Mouse (Mus musculus): ENCODE data around the gene Nos1ap. TPM values are rescaled to one million over a fixed set of nuclear protein-coding genes. Genes with fewer than 3 reads are reported as not detected.

The Nos1ap gene
- total RNA-seq, 2 experiments from 2014 or later: 23.4 to 24.3 TPM

DNA sequence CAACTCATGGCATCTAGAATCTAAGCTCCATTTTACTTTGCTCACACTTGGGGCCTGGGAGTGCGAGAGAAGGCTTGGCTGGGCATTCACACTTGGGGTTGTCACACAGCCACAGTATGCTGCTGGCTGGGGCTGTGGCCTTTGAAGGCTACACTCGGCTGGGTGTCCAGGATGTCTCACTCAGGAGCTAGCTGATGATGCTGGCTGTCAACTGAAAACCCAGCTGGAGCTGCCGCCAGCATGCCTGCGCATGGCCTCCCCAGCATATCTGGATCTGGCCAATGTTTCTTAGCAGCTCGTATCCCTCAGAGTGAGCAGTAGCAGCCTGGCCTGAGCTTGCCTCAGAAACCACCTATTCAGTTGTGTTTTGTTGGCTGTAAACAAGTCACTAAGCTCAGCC, 158.3 kb downstream of the Nos1ap start:
- intact Hi-C loops (cut with DNase I): no loop called here
- no peak for DNase-seq (ENCODE audit: low spot score)

DNA sequence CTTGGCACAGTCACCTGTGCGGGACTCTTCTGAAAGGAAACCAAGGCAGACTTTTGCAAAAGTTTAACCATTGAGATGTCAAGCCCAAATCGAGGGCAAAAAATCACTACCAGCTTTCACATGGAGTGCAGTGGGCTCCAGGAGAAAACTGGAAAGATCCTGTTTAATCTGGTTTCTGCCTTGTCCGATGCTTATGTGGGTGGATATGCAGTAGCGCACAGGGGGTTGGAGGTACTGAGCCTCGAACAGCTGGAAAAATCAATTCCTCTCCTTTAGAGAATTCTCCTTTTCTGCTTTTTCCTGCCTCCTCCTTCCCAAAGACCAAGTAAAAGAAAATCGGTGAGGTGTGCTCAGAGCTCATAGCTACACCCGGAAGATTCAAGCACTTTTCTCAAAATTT, 159.0 kb downstream of the Nos1ap start:
- intact Hi-C loops (cut with DNase I): no loop called here
- no peak for DNase-seq (ENCODE audit: low spot score)

DNA sequence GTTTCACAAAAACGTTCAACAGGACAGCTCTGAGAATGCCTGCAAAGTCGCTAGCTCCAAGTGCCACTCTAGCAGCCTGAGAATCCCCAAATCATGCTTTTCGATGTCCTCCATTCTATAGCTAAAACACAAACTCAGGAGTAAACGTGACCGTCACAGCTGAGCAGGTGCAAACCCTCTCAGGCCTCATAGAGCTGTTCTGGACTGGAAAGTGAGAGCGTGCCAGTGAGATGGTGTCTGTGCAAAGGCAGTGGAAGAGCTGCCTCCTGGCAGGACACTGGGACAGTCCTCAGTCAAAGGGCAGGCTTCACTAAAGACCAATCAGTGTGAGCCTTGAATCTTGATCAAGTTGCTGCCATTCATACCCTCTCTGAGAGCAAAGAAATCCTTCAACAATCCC, 160.0 kb downstream of the Nos1ap start:
- DNase-seq (ENCODE audit: low spot score): no peak
- intact Hi-C loops (cut with DNase I): no loop called here

DNA sequence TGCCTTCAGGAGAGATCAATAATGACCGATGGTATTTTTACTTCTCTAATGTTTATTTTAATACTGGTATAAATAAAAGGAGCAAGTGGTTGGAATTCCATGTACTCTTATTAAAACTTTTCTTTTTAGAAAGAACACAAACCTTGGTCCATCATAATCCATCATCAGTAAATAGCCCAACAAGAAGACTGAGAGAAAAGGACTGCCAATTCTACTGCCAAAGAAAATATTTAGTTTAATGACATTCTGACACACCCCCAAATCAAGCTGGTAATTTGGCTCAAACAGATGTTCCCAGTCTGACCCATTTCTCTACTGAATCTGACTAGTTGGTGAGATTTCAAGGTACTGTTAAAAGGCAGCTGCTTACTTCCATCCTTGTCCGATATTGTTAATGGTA, 161.5 kb downstream of the Nos1ap start:
- DNase-seq (ENCODE audit: low spot score): no peak

DNA sequence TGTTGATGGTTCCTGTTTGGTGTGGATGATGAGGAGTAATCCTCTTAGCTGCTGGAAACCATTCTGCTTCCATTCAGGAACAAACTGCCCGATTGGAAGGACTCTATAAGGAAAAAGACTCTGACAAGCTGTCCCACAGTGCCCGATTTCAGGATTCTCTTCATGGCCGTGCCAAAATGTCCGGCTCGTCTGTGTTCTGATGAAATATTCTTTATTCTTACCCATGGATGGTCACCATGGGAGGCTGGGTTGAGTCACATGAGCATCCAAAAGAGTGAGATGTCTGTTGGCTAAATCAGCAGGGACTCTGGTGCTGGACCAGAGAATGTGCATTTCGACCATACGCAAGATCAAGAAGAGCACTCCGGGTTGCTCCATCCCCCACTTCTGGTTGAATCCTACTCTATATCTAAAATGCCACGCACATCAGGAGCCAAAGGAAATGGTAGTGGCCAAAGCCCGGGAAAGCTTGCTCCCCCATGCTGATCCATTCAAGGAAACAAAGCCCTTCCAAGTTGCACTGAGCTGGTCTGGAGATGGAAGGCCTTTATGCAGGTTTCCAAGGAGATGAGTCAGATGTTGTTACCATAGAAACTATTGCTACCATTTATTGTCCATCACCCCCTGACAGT, 165.3 kb downstream of the Nos1ap start:
- intact Hi-C loops (cut with DNase I): no loop called here
- no peak for DNase-seq (ENCODE audit: low spot score)

More for the DNA sequence above, 161.5 kb downstream of the Nos1ap start:
- intact Hi-C loops (cut with DNase I): no loop called here

DNA sequence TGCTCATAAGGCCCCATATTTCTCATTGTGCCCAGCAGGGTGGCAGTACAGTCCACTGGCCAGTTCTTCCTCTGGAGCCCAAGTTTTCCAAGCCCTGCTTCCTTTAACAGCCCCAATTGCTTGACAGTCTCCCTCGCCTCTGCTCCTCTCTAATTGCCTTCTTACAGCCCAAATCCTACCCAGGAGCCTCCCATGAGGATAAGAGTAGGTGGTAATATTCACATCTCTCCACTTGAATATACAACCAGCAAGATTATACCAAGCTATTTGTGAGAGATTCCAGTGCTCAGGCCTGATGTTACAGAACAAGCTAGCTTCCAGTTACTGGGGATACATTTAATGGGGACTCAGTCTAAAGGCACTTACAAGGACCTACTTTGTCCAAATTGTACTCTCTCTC, 166.6 kb downstream of the Nos1ap start:
- no peak for DNase-seq (ENCODE audit: low spot score)
- intact Hi-C loops (cut with DNase I): no loop called here

DNA sequence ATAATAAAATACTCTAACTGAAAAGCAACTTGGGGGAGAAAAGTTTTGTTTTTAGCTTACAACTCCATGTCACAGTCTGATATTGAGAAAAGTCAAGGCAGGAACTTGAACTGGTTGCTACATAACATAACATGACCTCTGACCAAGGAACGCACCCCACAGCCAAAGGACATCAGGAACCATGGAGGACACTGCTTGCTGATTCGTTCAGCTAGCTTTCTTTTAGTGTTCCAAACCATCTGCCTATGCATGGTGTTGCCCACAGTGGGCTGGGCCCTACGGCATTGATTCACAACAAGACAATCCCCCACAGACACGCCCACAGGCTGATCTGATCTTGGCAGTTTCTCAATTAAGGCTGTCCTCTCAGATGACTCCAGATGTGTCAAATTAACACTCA, 167.5 kb downstream of the Nos1ap start:
- intact Hi-C loops (cut with DNase I): no loop called here
- DNase-seq (ENCODE audit: low spot score): no peak

DNA sequence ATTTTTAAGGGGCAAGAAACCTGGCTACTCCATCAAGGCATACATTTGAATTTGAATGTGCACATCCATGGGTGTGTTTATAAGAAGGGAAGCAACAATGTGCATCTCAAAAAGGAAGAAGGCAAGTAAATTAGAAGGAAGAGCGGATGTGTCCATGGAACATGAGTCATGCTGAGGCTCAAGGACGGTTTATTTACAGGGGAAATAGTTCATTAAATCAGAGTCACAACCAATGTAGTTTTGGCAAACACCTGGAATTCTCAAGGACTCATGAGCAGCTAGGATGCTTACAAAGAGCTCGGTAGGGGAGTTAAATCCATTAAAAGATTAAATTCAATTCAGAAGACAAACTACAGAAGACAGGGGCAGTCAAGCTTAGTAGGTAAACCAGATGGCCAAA, 169.7 kb downstream of the Nos1ap start:
- intact Hi-C loops (cut with DNase I): no loop called here
- no peak for DNase-seq (ENCODE audit: low spot score)

DNA sequence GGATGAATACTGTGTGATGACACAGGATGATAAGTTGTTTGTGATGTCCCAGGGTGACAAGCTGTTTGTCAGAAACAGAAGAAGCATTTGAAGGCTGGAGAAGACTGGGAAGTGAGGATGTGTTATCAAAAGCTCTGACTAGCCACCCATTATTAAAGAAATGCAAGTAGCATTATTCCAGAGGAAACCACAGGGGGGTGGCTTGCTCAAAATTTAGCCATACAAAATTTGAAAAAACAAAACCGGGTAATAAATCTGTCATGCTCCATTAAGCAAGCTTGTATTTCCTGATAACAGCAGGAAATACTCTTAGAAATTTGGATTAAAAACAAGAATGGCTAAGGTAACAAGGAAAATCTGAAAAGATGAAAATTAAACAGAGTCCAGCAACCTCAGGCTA, 171.5 kb downstream of the Nos1ap start:
- DNase-seq (ENCODE audit: low spot score): no peak
- intact Hi-C loops (cut with DNase I): no loop called here

DNA sequence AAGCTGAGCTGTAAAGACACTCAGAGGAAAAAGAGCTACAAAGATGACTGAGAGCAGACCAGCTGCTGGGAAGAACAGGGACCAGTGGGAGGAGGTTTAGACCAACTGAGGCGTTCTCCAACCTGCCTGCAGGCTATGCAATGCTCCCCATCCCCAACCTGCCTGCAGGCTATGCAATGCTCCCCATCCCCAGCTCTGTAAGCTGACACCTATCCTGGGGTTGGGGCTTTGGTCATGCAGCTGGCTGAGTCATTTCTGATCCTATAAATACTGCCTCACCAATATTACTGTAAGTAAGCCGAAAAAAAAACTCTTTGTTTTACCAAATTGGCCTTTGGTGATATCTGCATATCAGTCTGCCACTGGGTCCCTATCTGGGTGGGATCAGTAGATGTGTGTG, 172.7 kb downstream of the Nos1ap start:
- no peak for DNase-seq (ENCODE audit: low spot score)
- intact Hi-C loops (cut with DNase I): no loop called here

DNA sequence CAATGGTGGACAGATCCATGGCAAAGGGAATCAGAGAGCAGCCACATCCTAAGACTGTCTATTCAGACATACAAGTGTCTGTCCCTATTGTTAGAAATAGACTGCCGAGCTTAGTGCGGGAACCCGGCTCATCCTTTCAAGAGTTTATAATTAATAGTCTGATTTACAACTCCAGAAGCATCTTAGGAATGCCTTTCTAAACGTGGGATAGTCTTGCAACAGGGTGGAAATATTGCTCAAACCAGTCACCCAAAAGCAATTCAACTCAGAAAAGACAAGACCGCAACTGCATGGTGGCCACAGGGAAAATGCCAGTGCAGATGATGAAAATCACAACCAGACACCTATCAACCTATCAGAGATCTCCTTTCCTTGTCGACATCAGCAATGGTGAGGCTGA, 173.5 kb downstream of the Nos1ap start:
- DNase-seq (ENCODE audit: low spot score): no peak
- intact Hi-C loops (cut with DNase I): no loop called here

DNA sequence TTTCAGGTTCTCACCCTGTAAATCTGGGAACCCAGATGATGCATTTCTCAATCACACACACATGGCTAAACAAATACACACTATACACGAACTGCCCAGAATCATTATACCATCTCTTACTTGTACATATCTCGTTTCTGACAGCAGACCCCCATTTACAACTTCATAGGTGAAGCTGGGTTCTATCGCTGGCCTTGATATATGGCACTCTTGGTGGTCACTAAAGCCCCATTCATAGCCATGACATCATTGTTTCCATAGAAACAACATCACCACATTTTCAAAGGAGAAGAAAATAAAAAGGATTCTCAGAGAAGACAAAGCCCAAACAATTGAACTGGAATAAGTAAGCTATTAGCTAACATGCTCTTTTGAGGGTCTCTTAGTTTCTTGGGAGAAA, 174.3 kb downstream of the Nos1ap start:
- no peak for DNase-seq (ENCODE audit: low spot score)
- intact Hi-C loops (cut with DNase I): no loop called here

DNA sequence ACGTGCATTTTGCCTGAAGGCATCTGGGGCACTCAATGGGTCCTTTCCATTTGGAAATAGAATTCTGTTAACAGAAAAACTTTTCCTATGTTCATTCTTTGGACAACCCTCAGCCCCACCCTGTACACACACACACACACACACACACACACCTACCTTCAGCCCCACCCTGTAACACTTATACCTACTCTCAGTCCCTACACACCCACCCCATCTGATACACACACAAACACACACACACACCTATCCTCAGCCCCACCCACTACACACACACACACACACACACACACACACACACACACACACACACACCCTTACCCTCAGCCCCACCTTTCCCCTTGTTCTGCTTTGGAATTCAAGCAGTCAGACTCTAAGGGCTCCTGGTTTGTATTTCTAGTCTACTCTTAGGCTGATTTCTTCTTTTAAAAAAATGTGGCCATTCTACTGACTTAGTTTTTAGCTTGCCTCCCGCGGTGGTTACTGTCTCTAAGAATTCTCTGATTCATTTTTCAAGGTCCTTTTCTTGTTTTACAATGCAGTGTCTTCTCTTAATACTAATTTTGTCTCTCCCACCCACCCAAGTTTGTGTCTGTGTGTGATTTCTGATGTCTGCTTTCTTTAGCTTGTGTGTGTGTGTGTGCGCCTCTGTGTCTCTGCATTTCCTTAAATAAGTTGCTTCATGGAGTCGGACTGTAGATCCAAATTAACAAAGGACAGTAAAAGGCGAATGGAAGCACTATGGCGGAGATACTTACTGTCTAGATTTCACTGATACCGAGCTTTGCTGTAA, 179.1 kb downstream of the Nos1ap start:
- DNase-seq (ENCODE audit: low spot score): no peak
- intact Hi-C loops (cut with DNase I): no loop called here

DNA sequence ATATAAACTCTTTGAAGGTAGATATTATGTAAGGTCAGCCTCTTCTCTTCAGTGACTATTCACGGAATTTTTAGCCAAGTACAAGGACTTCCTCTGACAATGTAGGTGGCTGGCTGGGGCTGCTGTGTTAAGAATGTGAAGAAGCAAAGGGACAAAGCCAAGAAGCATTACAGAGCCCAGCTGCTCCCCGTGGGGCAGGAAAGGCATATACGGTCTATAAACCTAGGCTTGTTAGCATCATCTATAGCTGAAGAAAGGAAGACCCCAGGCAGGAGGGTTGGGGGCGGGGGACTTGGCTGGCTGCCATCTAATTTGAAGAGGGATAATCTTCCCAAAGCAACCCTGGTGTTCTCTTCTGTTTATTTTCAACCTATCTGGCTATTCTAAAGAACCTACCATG, 180.6 kb downstream of the Nos1ap start:
- no peak for DNase-seq (ENCODE audit: low spot score)
- intact Hi-C loops (cut with DNase I): no loop called here

DNA sequence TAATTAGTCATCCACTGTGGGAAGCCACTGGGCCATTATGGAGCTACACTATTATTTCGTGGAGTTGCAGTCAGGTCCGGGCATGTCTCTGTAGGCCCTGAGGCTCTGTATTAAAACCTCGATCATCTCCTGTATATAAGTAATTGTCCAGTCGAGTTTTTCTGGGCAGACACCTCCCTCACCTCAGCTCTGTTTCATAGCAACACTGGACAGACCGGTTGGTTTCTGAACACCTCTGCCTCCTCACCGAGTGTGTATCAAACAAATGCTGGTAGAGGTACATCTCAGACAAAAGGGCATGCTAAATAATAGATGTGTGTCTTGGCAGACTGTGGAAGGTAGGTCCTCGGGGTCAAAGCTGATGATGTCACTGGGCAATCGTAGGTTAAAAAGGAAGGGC, 182.7 kb downstream of the Nos1ap start:
- no peak for DNase-seq (ENCODE audit: low spot score)
- intact Hi-C loops (cut with DNase I): no loop called here

DNA sequence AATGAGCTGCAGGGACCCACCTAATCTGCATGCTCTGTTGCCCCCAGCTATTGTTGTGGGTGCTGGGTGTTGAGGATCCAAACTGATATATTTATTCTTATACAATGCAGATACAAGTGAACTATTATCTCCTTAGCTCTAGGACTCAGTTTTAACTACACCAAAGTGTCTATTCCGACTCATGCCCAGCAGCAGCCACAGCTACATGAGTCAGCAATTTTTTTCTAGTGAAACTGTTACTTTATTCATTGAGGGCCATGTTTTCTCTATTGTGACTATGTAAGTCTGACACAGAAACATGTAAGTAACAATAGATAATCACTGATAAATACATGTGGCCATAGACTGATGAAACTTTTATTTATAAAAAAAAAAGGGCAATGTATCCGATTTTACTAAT, 184.5 kb downstream of the Nos1ap start:
- intact Hi-C loops (cut with DNase I): no loop called here
- no peak for DNase-seq (ENCODE audit: low spot score)

DNA sequence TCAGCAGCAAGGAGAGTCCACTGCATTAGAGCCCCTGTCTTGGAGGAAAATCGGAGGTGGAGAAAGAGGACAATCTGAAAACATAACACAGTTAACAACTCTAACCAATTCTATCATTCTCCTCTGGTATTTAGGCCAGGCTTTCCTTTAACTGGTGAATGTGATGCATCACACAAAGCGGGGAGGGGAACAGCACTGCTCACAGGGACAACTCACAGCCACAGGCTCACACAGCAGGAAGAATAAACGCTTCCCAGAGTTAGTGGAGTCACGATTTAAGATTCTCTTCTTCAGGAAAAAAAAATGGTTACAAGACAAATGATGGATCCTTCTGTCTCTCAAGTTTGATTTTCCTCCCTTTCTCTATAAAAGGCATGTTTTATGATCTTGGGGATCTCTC, 187.0 kb downstream of the Nos1ap start:
- intact Hi-C loops (cut with DNase I): no loop called here
- DNase-seq (ENCODE audit: low spot score): no peak

DNA sequence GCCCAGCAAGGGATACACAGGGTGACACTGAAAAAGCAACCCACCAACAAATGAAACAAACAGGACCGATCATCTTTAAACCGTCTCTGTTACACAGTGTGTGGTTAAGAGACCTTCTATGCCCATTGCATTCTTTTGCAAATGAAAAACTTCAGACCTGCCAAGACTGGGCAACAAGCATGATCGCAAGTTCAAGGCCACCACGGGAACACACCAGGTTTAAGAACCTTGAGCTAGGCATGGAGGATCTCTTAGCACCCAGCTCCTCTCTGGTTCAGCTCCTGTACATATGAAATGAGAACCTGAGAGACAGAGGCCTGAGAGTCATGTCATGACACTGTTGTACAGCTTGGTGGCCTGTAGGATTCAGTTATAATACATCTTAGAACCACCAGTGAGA, 190.8 kb downstream of the Nos1ap start:
- no peak for DNase-seq (ENCODE audit: low spot score)
- intact Hi-C loops (cut with DNase I): no loop called here

DNA sequence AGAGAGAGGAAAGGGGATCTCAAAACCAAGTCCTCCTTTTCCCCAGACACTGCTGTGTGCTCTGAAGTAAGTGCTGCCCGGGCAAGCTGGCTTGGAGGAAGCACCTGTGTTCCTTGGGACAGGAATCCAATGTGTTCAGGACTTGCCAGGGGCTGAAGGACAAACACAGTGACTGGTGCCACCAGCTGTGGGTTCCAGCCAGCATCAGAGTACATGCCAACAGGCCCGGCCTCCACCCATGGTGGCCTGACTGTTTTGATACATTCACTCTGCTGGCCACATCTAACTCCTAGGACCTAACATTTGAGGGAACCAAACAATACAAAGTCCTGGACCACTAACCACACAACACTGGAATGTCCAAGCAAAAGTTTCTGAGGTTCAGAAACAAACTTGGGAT, 194.6 kb downstream of the Nos1ap start:
- DNase-seq (ENCODE audit: low spot score): peak; percentile 11
- intact Hi-C loops (cut with DNase I): no loop called here

DNA sequence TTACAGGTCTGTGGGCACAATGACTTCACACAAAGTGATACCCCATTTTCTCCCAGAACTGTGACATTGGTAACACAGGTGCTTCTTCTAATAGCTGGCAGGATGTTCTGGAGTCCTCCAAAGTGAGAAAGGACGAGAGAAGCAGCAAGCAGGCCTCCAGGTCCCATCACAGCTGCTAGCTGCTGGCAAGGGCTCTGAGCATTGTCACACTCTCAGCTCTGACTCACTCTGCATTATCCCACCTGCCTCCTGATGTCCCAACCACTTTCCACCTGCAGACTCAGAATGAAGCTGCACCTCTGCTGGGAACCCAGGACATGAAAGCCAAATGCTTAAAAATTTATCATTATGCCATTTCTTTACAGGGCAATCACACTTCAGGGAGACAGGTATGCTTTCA, 195.0 kb downstream of the Nos1ap start:
- no peak for DNase-seq (ENCODE audit: low spot score)
- intact Hi-C loops (cut with DNase I): loop anchor here (5.0 kb wide), 1 partner anchor 208 kb away; no protein-coding TSS in a partner anchor

DNA sequence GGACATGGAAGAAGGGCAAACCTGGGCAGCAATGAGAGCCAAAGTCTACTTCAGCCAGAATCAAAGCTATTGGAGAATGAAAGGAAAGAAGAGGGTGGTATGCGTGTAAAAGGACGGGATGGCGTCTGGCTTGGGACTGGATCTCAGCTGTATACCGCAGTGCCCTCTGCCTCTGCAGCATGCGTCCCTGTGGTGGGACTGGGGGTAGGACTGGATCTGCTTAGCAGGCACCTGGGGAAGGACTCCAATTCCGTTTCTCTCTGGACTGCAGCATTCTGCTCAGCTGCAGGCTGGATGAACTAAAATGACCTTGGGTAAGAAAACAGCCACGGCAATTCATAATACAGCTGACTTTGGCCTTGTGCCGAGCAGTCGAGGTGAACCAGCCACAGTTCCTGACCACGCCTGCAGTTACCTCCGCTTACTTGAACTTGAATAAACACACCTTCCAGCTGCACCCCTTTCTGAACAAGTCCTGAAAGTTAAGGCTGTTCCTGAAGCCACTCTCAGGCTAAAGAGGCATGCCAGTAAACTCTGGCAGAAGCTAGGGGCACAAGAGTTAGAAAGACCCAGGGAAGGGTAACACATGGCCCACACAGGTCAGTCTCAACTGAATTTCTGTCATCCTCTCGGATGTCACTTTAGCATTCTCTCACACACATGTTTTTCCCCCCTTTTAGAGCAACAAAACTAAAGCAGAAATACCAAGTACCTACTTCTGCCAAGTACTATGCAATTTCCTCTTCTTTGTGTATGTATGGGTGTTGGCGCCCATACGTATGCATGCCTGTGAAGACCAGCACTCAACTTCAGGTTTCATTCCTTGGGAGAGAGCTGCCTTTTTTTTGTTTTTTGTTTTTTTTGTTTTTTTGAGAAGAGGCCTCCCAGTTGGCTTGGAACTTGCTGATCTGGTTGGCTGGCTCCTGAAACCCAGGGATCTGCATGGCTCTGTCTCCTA, 196.6 kb downstream of the Nos1ap start:
- intact Hi-C loops (cut with DNase I): loop anchor here (5.0 kb wide), 1 partner anchor 209 kb away; no protein-coding TSS in a partner anchor
- DNase-seq (ENCODE audit: low spot score): no peak
